Mouse (Mus musculus) bone marrow macrophage, adult 2 months (primary cell): ENCODE measurements around the gene Tuba1b. TPM values are rescaled to one million over a fixed set of nuclear protein-coding genes. Genes with fewer than 3 reads are reported as not detected.

ENCODE experiments used
- H3K27ac ChIP-seq: 2 replicates; pipeline ENCODE4 v1.5.1; 2012; ENCODE audit warnings: low read depth, low read length; ENCODE audit not compliant: insufficient read depth
- H3K4me1 ChIP-seq: 2 replicates; pipeline ENCODE4 v1.6.1; 2012; ENCODE audit warnings: low read length; ENCODE audit not compliant: control insufficient read depth, insufficient read depth
- H3K4me3 ChIP-seq: 2 replicates; pipeline ENCODE4 v1.5.1; 2012; ENCODE audit warnings: mild to moderate bottlenecking, low read length, moderate library complexity; ENCODE audit not compliant: insufficient read depth
- CTCF ChIP-seq: IDR thresholded peaks from 2 replicates; pipeline ENCODE4 v1.5.1; 2012; ENCODE audit warnings: low read depth, mild to moderate bottlenecking, low read length, moderate library complexity
- POLR2A ChIP-seq: IDR thresholded peaks from 2 replicates; pipeline ENCODE4 v1.6.1; 2012; ENCODE audit warnings: mild to moderate bottlenecking, low read depth, low read length, borderline replicate concordance
- polyA plus RNA-seq: library from polyadenylated mRNA; stranded (reverse); fragments of >200 nt; gene quantifications from 2 replicates; pipeline ENCODE4 v1.2.4, GENCODE M21; 2012; ENCODE audit not compliant: missing spikeins, insufficient read depth, insufficient read length

The Tuba1b gene
- polyA plus RNA-seq, 1 experiment = 1,013 TPM

DNA sequence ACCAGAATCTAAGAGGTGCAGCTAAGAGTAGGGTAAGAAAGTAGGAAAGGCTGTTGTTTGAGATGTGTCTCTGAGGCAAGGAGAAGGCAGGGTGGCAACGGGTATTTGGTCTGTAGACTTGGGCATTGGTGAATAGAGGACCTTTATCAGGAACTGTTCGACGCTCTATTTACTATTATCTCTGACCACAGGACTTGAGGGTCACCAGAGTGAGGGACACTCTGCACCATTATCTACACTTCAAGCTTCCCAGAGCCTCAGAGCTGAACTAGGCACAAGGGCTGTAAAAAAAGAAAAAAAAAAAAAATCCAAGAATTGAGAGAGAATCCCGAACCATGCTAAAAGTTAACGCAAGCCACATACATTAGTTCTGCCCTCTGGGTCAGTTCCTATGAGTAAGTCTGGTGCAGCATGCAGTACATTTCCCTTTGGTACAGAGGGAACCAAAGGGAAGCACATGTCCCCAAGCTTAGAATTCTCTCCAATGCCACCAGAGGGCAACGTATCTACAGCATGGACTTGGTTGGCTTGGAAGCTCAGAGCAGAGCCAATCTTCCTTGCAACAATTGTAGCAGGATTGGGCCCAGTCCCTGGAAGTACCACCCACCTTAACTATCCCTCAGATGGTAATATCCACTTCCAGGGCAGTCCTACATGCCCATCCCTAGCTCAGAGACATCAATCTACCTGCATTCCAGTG lies 42.3 kb downstream of the Tuba1b start:
- peaks cover 2% of the 10 kb centered on the region; the same call in 1 of the 2 replicates for H3K4me1 ChIP-seq
- H3K4me3 ChIP-seq = no peak overlapping the region

GRCm38 (mm10) chr15:98891198-98891742 lies 43.1 kb downstream of the Tuba1b start:
- Histone ChIP-seq H3K4me3 (no peak overlapping the region), H3K4me1 (peaks cover 2% of the 10 kb centered on the region; the same call in 1 of the 2 replicates), H3K27ac (no peak overlapping the region)
- TF ChIP-seq POLR2A = no peak
- TF ChIP-seq CTCF = no peak

More for the DNA sequence above, 42.3 kb downstream of the Tuba1b start:
- TF ChIP-seq CTCF = 0 out of 2 replicates have a peak, but pooled peaks have one; percentile 39
- no peak for TF ChIP-seq POLR2A
- H3K27ac ChIP-seq = no peak overlapping the region

GRCm38 (mm10) chr15:98887526-98887925 lies 46.8 kb downstream of the Tuba1b start:
- no peak overlapping the region for H3K27ac ChIP-seq
- no peak for TF ChIP-seq CTCF
- no peak for TF ChIP-seq POLR2A
- H3K4me3 ChIP-seq = no peak overlapping the region
- no peaks in the 10 kb centered on the region for H3K4me1 ChIP-seq

- Histone ChIP-seq H3K4me1 (peaks cover under 1% of the 10 kb centered on the region; the same call in 1 of the 2 replicates), H3K4me3 (no peak overlapping the region), H3K27ac (no peak overlapping the region)
- no peak for TF ChIP-seq CTCF
- no peak for TF ChIP-seq POLR2A
These were observed 47.5 kb downstream of the Tuba1b start for GRCm38 (mm10) chr15:98886667-98887387.

- Histone ChIP-seq H3K4me3 (no peak overlapping the region), H3K4me1 (peaks cover 13% of the 10 kb centered on the region), H3K27ac (no peak overlapping the region)
- TF ChIP-seq POLR2A = no peak
- no peak for TF ChIP-seq CTCF
These were observed 50.3 kb downstream of the Tuba1b start for GRCm38 (mm10) chr15:98884106-98884505.

- Histone ChIP-seq H3K27ac (no peak overlapping the region), H3K4me3 (no peak overlapping the region)
- TF ChIP-seq POLR2A = no peak
- no peak for TF ChIP-seq CTCF
These were observed 50.7 kb downstream of the Tuba1b start for GRCm38 (mm10) chr15:98883661-98884060.

DNA sequence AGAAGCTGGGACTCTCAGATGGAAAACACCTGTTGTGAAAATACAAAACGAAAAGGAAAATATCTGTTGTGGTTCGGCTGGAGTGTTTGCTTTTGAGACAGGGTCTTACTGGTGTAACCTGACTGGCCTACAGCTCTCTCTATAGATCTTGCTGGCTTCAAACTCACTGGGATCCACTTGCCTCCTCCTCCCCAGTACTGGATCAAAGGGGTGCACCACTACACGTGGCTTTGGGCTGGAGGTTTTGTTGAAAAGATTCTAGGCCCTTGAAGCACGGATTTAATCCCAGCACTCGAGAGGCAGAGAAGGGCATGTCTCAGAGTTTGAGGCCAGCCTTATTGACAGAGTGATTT lies 52.7 kb downstream of the Tuba1b start:
- H3K27ac ChIP-seq = no peak overlapping the region
- H3K4me3 ChIP-seq = peak overlapping the region; percentile 52
- peaks cover 13% of the 10 kb centered on the region for H3K4me1 ChIP-seq

More at GRCm38 (mm10) chr15:98883661-98884060, 50.7 kb downstream of the Tuba1b start:
- H3K4me1 ChIP-seq = peaks cover 13% of the 10 kb centered on the region

More for the DNA sequence above, 52.7 kb downstream of the Tuba1b start:
- TF ChIP-seq CTCF (no peak), POLR2A (0 out of 2 replicates have a peak, but pooled peaks have one; percentile 38)

Other genes starting within 250 kb of the Tuba1b start
- not detected in 2 replicates for gene Ccdc65, start 226.4 kb downstream of the Tuba1b start, polyA plus RNA-seq
- gene Fkbp11, start 206.4 kb downstream of the Tuba1b start, polyA plus RNA-seq = 0.93 TPM in 1 of 2 replicates, not detected in the other
- 93.8 and 103 TPM in 2 replicates for gene Arf3, start 171.4 kb downstream of the Tuba1b start, polyA plus RNA-seq
- gene Wnt10b, start 156.4 kb downstream of the Tuba1b start, polyA plus RNA-seq = not detected in 2 replicates
- not detected in 2 replicates for gene Wnt1, start 144.7 kb downstream of the Tuba1b start, polyA plus RNA-seq
- not detected in 2 replicates for gene Ddn, start 125.1 kb downstream of the Tuba1b start, polyA plus RNA-seq
- 82.3 and 86.6 TPM in 2 replicates for gene Prkag1, start 103.0 kb downstream of the Tuba1b start, polyA plus RNA-seq
- 69.1 and 75.3 TPM in 2 replicates for gene Kmt2d, start 63.4 kb downstream of the Tuba1b start, polyA plus RNA-seq
- 9.8 and 11.8 TPM in 2 replicates for gene Rhebl1, start 40.0 kb downstream of the Tuba1b start, polyA plus RNA-seq
- not detected in 2 replicates for gene Dhh, start 36.0 kb downstream of the Tuba1b start, polyA plus RNA-seq
- 22.0 and 25.7 TPM in 2 replicates for gene Lmbr1l, start 16.3 kb downstream of the Tuba1b start, polyA plus RNA-seq
- not detected in 2 replicates for gene Gm49450, start 19.0 kb upstream of the Tuba1b start, polyA plus RNA-seq
- gene Tuba1a, start 19.1 kb upstream of the Tuba1b start, polyA plus RNA-seq = 36.4 and 43.3 TPM in 2 replicates
- 134 and 173 TPM in 2 replicates for gene Tuba1c, start 95.3 kb upstream of the Tuba1b start, polyA plus RNA-seq
- gene Prph, start 120.6 kb upstream of the Tuba1b start, polyA plus RNA-seq = not detected in 2 replicates
- gene Troap, start 140.0 kb upstream of the Tuba1b start, polyA plus RNA-seq = 15.6 and 18.3 TPM in 2 replicates
- not detected in 2 replicates for gene C1ql4, start 153.3 kb upstream of the Tuba1b start, polyA plus RNA-seq
- not detected in 2 replicates for gene Dnajc22, start 158.6 kb upstream of the Tuba1b start, polyA plus RNA-seq
- 5.9 and 7.3 TPM in 2 replicates for gene Spats2, start 191.4 kb upstream of the Tuba1b start, polyA plus RNA-seq